Mouse (Mus musculus) adipocyte (in vitro differentiated cells): Measurements from ENCODE around the gene Fcnb.

Experiments used
- DNase-seq: peaks from one replicate; pipeline ENCODE4 v3.0.0-alpha.2; 2016; ENCODE audit warnings: low spot score

Fcnb gene

GRCm38 (mm10) chr2:28032469-28032868 is 52.2 kb downstream of the Fcnb start:
- no peak for DNase-seq

- no peak for DNase-seq
Observed at GRCm38 (mm10) chr2:28031860-28032259, 52.8 kb downstream of the Fcnb start.
